Mouse (Mus musculus) adrenal gland, postnatal 4 days (tissue): ENCODE results near the gene Lpin2. TPM values are rescaled to one million over a fixed set of nuclear protein-coding genes. Genes with fewer than 3 reads are reported as not detected.
A peak's percentile ranks its signal among the peaks of the same experiment; 100 is the strongest.

ENCODE experiments used
- DNase-seq, 2 experiments: peaks; one replicate each; pipeline ENCODE4 v3.0.0; 2021 to 2022; ENCODE audit warnings: low spot score in 2 of 2, mixed read lengths in 2 of 2
- long read RNA-seq, 2 experiments: library from polyadenylated mRNA; stranded (forward); transcript quantifications; one replicate each; pipeline ENCODE4 v2.0.0; 2021
- total RNA-seq, 2 experiments: library from RNA; stranded (reverse); gene quantifications; 2 replicates each; pipeline ENCODE4 v1.2.3; 2021

The Lpin2 gene
- total RNA-seq = 10 to 100 TPM; 55.2 to 63.6 TPM
- long read RNA-seq, experiment 1, partial matches to known transcripts = 2 of 6 reads
- long read RNA-seq, experiment 1, other reads (novel, unspliced or antisense) = 4 of 6 reads
- long read RNA-seq, experiment 2, partial matches to known transcripts = 15 of 33 reads
- long read RNA-seq, experiment 2, other reads (novel, unspliced or antisense) = 18 of 33 reads

GRCm38 (mm10) chr17:71182211-71182721 lies at the start of gene Lpin2:
Gene Lpin2 (plus strand): TSS chr17:71182560.
- no peak for DNase-seq

GRCm38 (mm10) chr17:71132856-71133439 lies 49.4 kb upstream of the Lpin2 start:
- no peak for DNase-seq

GRCm38 (mm10) chr17:71134441-71134955 lies 47.9 kb upstream of the Lpin2 start:
- DNase-seq = no peak

- DNase-seq = no peak
Observed at GRCm38 (mm10) chr17:71135108-71135507, 47.3 kb upstream of the Lpin2 start.

- no peak for DNase-seq
Observed at GRCm38 (mm10) chr17:71135866-71136265, 46.5 kb upstream of the Lpin2 start.

GRCm38 (mm10) chr17:71136384-71137333 lies 45.7 kb upstream of the Lpin2 start:
- no peak for DNase-seq

- no peak for DNase-seq
Observed at GRCm38 (mm10) chr17:71137334-71137721, 45.0 kb upstream of the Lpin2 start.

- no peak for DNase-seq
Observed at GRCm38 (mm10) chr17:71142068-71142467, 40.3 kb upstream of the Lpin2 start.

GRCm38 (mm10) chr17:71143155-71143554 lies 39.2 kb upstream of the Lpin2 start:
- no peak for DNase-seq

- no peak for DNase-seq
Observed at GRCm38 (mm10) chr17:71144322-71145116, 37.8 kb upstream of the Lpin2 start.

GRCm38 (mm10) chr17:71145248-71145961 lies 37.0 kb upstream of the Lpin2 start:
- no peak for DNase-seq

- no peak for DNase-seq
Observed at GRCm38 (mm10) chr17:71153356-71153755, 29.0 kb upstream of the Lpin2 start.

GRCm38 (mm10) chr17:71155271-71155670 lies 27.1 kb upstream of the Lpin2 start:
- peak in 1 of 2 experiments; percentile 35 for DNase-seq

GRCm38 (mm10) chr17:71159152-71159567 lies 23.2 kb upstream of the Lpin2 start:
- DNase-seq = no peak

- DNase-seq = no peak
Observed at GRCm38 (mm10) chr17:71159720-71160119, 22.6 kb upstream of the Lpin2 start.

- DNase-seq = no peak
Observed at GRCm38 (mm10) chr17:71160244-71160995, 21.9 kb upstream of the Lpin2 start.

- no peak for DNase-seq
Observed at GRCm38 (mm10) chr17:71164991-71165390, 17.4 kb upstream of the Lpin2 start.

GRCm38 (mm10) chr17:71168205-71168815 lies 14.1 kb upstream of the Lpin2 start:
- DNase-seq = no peak

- no peak for DNase-seq
Observed at GRCm38 (mm10) chr17:71168846-71169245, 13.5 kb upstream of the Lpin2 start.
